Mouse (Mus musculus): ENCODE measurements around the gene Etfdh. TPM values are rescaled to one million over a fixed set of nuclear protein-coding genes. Genes with fewer than 3 reads are reported as not detected.

Etfdh gene
- polyA plus RNA-seq, 1 experiment = 44.9 TPM

DNA sequence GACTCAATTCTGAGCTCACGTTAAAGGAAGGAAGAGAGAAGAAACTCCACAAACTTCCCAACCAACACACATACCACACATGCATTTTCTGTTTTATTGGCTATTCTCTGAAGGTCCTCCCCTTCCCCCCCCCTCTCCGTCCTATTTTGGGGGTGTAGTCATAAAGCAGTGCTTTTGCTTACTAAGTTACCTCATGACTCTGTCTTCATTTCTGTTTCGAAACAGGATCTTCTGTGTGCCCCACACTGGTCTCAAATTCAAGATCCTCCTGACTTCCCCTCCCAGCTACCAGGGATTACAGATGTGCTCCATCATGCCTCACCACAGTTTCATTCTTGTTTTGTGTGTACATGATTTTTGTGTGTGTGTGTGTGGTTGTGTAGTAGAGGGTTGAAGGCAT, 56.9 kb downstream of the Etfdh start:
- WGBS = 49% methylated on average over 3 of the region's 3 CpGs
- DNase-seq (ENCODE audit: low read depth in 1 of 2, low spot score in 2 of 2) = no peak
- Histone ChIP-seq H3K4me3 (ENCODE audit: extremely low read depth, insufficient read depth, insufficient read length) (no peak overlapping the region), H3K36me3 (ENCODE audit: control insufficient read depth, insufficient read depth, low read length) (no peaks in the 10 kb centered on the region), H3K4me1 (ENCODE audit: control insufficient read depth, insufficient read depth, insufficient read length) (peaks cover 3% of the 10 kb centered on the region; the same call in 1 of the 2 replicates), H3K27ac (ENCODE audit: insufficient read depth, low read length) (no peak overlapping the region), H3K27me3 (ENCODE audit: control insufficient read depth, insufficient read depth, low read length) (peaks cover 7% of the 10 kb centered on the region)
- TF ChIP-seq POLR2A (IDR thresholded peaks at IDR 0.05; ENCODE audit: low read depth, low read length) (no peak), CTCF (IDR thresholded peaks at IDR 0.05; ENCODE audit: extremely low read depth, insufficient read depth, insufficient read length, insufficient replicate concordance) (no peak)

DNA sequence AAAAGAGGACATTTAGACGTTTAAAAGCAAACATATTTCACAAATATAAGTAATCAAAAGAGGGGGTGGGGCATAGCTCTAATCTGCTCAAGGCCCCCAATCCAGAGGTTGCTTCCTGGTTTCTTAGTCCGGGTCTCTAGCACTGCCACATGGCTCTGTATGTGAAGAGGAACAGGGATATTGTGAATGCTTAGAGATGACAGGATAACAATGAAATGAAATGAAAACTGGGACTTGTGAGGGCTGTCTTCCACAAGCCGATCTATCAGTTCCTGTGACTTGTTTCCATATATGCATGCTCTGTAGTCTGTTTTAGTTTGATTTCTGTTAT, 60.0 kb downstream of the Etfdh start:
- no peak for TF ChIP-seq POLR2A (IDR thresholded peaks at IDR 0.05; ENCODE audit: low read depth, low read length)
- TF ChIP-seq CTCF (IDR thresholded peaks at IDR 0.05; ENCODE audit: extremely low read depth, insufficient read depth, insufficient read length, insufficient replicate concordance) = no peak
- no peak for DNase-seq (ENCODE audit: low read depth in 1 of 2, low spot score in 2 of 2)
- WGBS = 87% methylated on average over 3 of the region's 3 CpGs
- no peak overlapping the region for H3K4me3 ChIP-seq (ENCODE audit: extremely low read depth, insufficient read depth, insufficient read length)
- H3K4me1 ChIP-seq (ENCODE audit: control insufficient read depth, insufficient read depth, insufficient read length) = peaks cover 5% of the 10 kb centered on the region; the same call in 1 of the 2 replicates
- H3K36me3 ChIP-seq (ENCODE audit: control insufficient read depth, insufficient read depth, low read length) = no peaks in the 10 kb centered on the region
- H3K27me3 ChIP-seq (ENCODE audit: control insufficient read depth, insufficient read depth, low read length) = peaks cover 14% of the 10 kb centered on the region
- no peak overlapping the region for H3K27ac ChIP-seq (ENCODE audit: insufficient read depth, low read length)

DNA sequence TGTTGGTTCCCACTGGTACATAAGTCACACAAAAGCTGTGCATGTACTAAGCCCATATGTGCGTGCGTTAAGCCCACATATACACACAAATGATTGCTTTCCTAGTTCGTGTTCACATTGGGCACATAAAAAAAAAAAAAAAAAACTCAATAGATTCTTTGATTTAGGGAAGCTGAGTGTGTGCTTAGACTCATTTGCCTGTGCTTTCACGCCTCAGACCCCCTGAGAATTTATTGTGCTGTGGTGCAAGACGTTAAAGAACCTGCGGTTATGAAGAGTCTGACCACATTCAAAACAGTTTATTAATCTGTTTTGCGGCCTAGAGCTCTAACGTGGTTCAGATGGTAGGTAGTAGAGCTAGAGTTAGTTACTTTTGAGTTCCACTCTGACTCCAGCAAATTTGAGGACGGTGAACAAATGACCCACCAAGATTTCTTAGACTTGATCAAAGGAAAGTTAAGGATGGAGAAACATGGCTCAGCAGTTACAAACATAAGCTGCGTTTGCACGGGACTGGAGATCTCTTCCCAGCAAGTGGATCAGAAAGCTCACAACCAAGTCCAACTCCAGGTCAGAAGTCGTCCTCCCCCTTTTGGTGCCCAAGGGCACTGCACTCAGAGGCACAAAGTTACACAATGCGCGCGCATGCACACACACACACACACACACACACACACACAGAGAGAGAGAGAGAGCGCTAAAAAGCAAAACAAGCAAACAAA, 60.5 kb downstream of the Etfdh start:
- no peak for TF ChIP-seq POLR2A (IDR thresholded peaks at IDR 0.05; ENCODE audit: low read depth, low read length)
- no peak overlapping the region for H3K4me3 ChIP-seq (ENCODE audit: extremely low read depth, insufficient read depth, insufficient read length)

DNA sequence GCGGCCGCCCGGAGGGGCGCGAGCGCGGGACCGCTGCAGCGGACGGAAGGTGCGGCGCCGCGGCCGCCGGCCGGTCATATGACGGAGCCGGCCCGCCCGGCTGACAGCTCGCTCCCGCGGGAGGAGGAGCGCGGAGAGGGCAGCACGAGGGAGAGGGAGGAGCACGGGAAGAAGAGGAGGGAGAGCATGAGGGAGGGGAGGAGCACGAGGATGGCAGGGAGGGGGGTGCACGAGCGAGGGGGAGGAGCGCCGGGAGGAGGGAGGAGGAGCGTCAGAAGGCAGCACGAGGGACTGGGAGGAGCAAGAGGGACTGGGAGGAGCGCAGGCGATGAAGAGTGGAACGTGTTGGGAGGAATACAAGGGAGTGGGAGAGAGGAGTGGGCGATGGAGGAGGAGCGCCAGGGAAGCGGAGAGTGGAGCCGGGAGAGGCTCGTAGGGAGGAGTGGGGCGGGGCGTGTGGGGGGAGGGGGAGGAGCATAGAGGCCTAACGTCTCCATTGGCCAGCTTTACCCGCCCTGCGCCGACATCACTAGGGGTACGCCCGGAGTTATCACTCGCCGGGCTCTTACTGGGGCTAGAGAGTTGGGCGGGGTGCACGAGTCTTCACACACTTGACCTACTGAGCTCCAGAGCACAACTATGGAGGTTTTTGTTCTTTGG, 61.5 kb downstream of the Etfdh start, which contains the start of gene Fnip2:
Gene Fnip2, minus strand, starts transcription at position 94 of the 660 bp plus-strand sequence.
- 1% methylated on average over 52 of the region's 55 CpGs for WGBS
- Histone ChIP-seq H3K4me1 (ENCODE audit: control insufficient read depth, insufficient read depth, insufficient read length) (peaks cover 5% of the 10 kb centered on the region; the same call in 1 of the 2 replicates), H3K27ac (ENCODE audit: insufficient read depth, low read length) (peak within 1 kb of the TSS; percentile 73), H3K27me3 (ENCODE audit: control insufficient read depth, insufficient read depth, low read length) (peaks cover 14% of the 10 kb centered on the region), H3K36me3 (ENCODE audit: control insufficient read depth, insufficient read depth, low read length) (no peaks in the 10 kb centered on the region), H3K4me3 (ENCODE audit: extremely low read depth, insufficient read depth, insufficient read length) (peak within 1 kb of the TSS; percentile 80)
- peak in 1 of 2 experiments; percentile 57 for DNase-seq (ENCODE audit: low read depth in 1 of 2, low spot score in 2 of 2)
- TF ChIP-seq CTCF (IDR thresholded peaks at IDR 0.05; ENCODE audit: extremely low read depth, insufficient read depth, insufficient read length, insufficient replicate concordance) = no peak

More for the DNA sequence above, 60.5 kb downstream of the Etfdh start:
- Histone ChIP-seq H3K27me3 (ENCODE audit: control insufficient read depth, insufficient read depth, low read length) (peaks cover 14% of the 10 kb centered on the region), H3K27ac (ENCODE audit: insufficient read depth, low read length) (no peak overlapping the region), H3K4me1 (ENCODE audit: control insufficient read depth, insufficient read depth, insufficient read length) (peaks cover 5% of the 10 kb centered on the region; the same call in 1 of the 2 replicates), H3K36me3 (ENCODE audit: control insufficient read depth, insufficient read depth, low read length) (no peaks in the 10 kb centered on the region)
- DNase-seq (ENCODE audit: low read depth in 1 of 2, low spot score in 2 of 2) = peak; percentile 53 to 81
- WGBS = 57% methylated on average over 16 of the region's 16 CpGs

DNA sequence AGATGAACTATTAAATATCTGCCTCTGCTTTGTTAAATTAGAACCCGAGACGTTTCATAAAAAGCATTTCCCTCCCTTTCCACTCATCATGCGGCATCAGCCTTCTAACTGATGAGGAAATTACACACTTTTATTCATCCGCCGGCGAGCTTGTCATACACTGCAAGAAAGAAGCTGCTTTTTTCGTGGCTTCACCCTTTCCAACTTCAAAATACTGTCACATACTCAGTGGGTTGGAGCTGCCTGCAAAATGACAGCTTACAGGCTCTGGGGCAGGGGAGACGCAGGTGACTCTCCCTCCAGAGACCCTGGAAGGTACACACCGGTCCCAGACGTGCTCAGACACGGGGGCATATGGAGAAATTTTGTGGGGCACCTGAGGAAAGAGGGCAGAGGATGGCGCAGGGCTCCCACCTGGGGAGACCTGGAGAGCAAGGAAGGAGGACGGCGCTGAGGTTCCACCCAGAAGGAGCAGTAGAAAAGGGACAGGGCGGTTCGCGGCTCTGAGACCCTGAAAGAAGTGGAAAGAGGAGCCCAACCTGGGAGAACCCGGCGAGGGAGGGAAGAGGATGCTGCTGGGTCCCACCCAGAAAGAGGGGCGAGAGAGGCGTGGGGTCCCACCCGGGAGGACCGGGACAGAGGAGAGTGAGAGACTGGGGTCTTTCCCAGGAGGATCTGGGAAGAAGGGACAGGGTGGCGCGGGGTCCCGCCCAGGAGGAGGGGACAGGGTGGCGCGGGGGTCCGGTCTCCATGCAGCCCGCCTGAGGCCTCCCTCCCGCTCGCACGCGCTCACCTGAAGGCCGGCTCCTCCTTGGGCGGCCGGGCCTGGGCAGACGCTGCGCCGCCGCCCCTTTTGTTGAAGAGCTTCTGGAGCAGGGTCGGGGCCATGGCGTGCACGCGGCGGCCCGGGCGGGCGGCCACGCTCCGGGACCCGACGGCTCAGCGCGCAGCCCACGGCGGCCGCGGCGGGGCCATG, 62.3 kb downstream of the Etfdh start:
- TF ChIP-seq CTCF (IDR thresholded peaks at IDR 0.05; ENCODE audit: extremely low read depth, insufficient read depth, insufficient read length, insufficient replicate concordance) (no peak), POLR2A (IDR thresholded peaks at IDR 0.05; ENCODE audit: low read depth, low read length) (no peak)
- Histone ChIP-seq H3K4me3 (ENCODE audit: extremely low read depth, insufficient read depth, insufficient read length) (peak overlapping the region; percentile 80), H3K27ac (ENCODE audit: insufficient read depth, low read length) (no peak overlapping the region; the same call in 1 of the 2 replicates), H3K36me3 (ENCODE audit: control insufficient read depth, insufficient read depth, low read length) (no peaks in the 10 kb centered on the region), H3K4me1 (ENCODE audit: control insufficient read depth, insufficient read depth, insufficient read length) (peaks cover 5% of the 10 kb centered on the region; the same call in 1 of the 2 replicates), H3K27me3 (ENCODE audit: control insufficient read depth, insufficient read depth, low read length) (peaks cover 14% of the 10 kb centered on the region)
- WGBS = 4% methylated on average over 60 of the region's 60 CpGs
- peak in 1 of 2 experiments; percentile 11 for DNase-seq (ENCODE audit: low read depth in 1 of 2, low spot score in 2 of 2)

DNA sequence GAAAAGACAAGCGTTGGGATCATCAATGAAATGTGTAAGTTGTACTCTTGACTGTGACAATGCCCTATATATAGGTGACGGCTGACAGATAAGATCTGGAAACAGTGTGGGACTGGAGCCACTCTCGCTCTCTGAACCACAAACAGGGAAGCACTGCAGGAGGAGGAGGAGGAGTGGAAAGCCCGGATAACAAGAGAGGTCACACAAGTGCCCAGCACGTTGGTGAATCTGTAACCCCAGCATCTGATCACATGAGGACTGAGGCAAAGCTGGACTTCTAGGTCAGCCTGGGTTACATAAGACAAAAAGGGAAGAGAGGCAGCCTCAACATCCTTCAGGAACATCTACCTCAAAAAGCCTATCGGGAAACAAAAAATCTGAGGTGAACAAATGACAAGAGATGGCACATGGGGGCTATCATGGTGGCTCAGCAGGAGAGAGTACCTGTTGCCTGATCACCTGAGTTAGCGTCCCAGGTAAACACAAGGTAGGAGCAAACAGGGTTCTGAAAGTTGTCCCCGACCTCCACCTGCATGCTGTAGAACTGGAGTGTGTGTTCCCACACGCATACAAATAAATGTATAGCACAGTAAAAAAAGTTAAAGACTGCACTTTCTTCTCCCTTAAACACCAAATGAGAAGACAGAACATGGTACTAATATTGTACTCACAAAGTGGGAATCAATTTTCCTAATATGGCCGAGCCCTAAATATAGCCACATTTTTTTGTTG, 64.3 kb downstream of the Etfdh start:
- peaks cover 12% of the 10 kb centered on the region for H3K27me3 ChIP-seq (ENCODE audit: control insufficient read depth, insufficient read depth, low read length)
- no peak for DNase-seq (ENCODE audit: low read depth in 1 of 2, low spot score in 2 of 2)
- H3K36me3 ChIP-seq (ENCODE audit: control insufficient read depth, insufficient read depth, low read length) = no peaks in the 10 kb centered on the region
- TF ChIP-seq CTCF (IDR thresholded peaks at IDR 0.05; ENCODE audit: extremely low read depth, insufficient read depth, insufficient read length, insufficient replicate concordance) = no peak
- no peak for TF ChIP-seq POLR2A (IDR thresholded peaks at IDR 0.05; ENCODE audit: low read depth, low read length)
- peaks cover 5% of the 10 kb centered on the region; the same call in 1 of the 2 replicates for H3K4me1 ChIP-seq (ENCODE audit: control insufficient read depth, insufficient read depth, insufficient read length)
- no peak overlapping the region for H3K27ac ChIP-seq (ENCODE audit: insufficient read depth, low read length)
- H3K4me3 ChIP-seq (ENCODE audit: extremely low read depth, insufficient read depth, insufficient read length) = no peak overlapping the region
- 83% methylated on average over 10 of the region's 10 CpGs for WGBS

All from spleen, adult 2 months (tissue).